Mouse (Mus musculus) forebrain, embryonic 14.5 days (tissue): ENCODE results near the gene Cpt1c. TPM values are rescaled to one million over a fixed set of nuclear protein-coding genes. Genes with fewer than 3 reads are reported as not detected.
A peak's percentile ranks its signal among the peaks of the same experiment; 100 is the strongest.

Experiments
- ATAC-seq: fragments of 200-750 bp; cut with Nextera tagmentation; 2 replicates; pipeline ENCODE4 v1.8.0; 2017; ENCODE audit warnings: mild to moderate bottlenecking, moderate library complexity
- DNase-seq: peaks from one replicate; pipeline ENCODE4 v3.0.0-alpha.2; 2015; ENCODE audit warnings: low spot score
- H3K27ac ChIP-seq: fragments of 300-500 bp; sonication (generic); 2 replicates; pipeline ENCODE4 v1.5.1; 2014; ENCODE audit warnings: low read depth, mild to moderate bottlenecking, control low read depth, low read length, moderate library complexity
- H3K27me3 ChIP-seq: fragments of 300-500 bp; sonication (generic); replicated peaks from 2 replicates; pipeline ENCODE4 v1.6.1; 2014; ENCODE audit warnings: low read length, control low read depth, mixed read lengths; ENCODE audit not compliant: control insufficient read depth, insufficient read depth
- H3K36me3 ChIP-seq: fragments of 300-500 bp; sonication (generic); 2 replicates; pipeline ENCODE4 v1.6.1; 2014; ENCODE audit warnings: low read length, control low read depth; ENCODE audit not compliant: control insufficient read depth, insufficient read depth
- H3K4me1 ChIP-seq: fragments of 300-500 bp; sonication (generic); 2 replicates; pipeline ENCODE4 v1.6.1; 2014; ENCODE audit warnings: antibody characterized with exemption, low read length, control low read depth; ENCODE audit not compliant: control insufficient read depth, insufficient read depth
- H3K4me2 ChIP-seq: fragments of 300-500 bp; sonication (generic); 2 replicates; pipeline ENCODE4 v1.6.1; 2014; ENCODE audit warnings: mild to moderate bottlenecking, control low read depth, low read length
- H3K4me3 ChIP-seq: fragments of 300-500 bp; sonication (generic); 2 replicates; pipeline ENCODE4 v1.5.1; 2014; ENCODE audit warnings: low read depth, low read length, control low read depth
- H3K9ac ChIP-seq: fragments of 300-500 bp; sonication (generic); 2 replicates; pipeline ENCODE4 v1.6.1; 2014; ENCODE audit warnings: mild to moderate bottlenecking, low read length, control low read depth, moderate library complexity
- H3K9me3 ChIP-seq: fragments of 300-500 bp; sonication (generic); replicated peaks from 2 replicates; pipeline ENCODE4 v1.6.1; 2016; ENCODE audit warnings: low read length, control low read depth, mixed read lengths; ENCODE audit not compliant: control insufficient read depth
- WGBS: fragments of 180-500 bp; shearing (Covaris S2); extraction: QIAGEN DNeasy Blood & Tissue Kit; methylation state at CpG from one replicate; pipeline ENCODE4 v1.1.7; 2014; 5-methylcytosine and 5-hydroxymethylcytosine counted together
- polyA plus RNA-seq: library from polyadenylated mRNA; unstranded; fragments of >200 nt; fragmentation: Nextera tagmentation; extraction: Ambion mirVana; gene quantifications from 2 replicates; pipeline ENCODE4 v1.2.1, GENCODE M21; 2014

Gene Cpt1c
- polyA plus RNA-seq, 1 experiment from 2014 or later: 37.3 TPM

DNA sequence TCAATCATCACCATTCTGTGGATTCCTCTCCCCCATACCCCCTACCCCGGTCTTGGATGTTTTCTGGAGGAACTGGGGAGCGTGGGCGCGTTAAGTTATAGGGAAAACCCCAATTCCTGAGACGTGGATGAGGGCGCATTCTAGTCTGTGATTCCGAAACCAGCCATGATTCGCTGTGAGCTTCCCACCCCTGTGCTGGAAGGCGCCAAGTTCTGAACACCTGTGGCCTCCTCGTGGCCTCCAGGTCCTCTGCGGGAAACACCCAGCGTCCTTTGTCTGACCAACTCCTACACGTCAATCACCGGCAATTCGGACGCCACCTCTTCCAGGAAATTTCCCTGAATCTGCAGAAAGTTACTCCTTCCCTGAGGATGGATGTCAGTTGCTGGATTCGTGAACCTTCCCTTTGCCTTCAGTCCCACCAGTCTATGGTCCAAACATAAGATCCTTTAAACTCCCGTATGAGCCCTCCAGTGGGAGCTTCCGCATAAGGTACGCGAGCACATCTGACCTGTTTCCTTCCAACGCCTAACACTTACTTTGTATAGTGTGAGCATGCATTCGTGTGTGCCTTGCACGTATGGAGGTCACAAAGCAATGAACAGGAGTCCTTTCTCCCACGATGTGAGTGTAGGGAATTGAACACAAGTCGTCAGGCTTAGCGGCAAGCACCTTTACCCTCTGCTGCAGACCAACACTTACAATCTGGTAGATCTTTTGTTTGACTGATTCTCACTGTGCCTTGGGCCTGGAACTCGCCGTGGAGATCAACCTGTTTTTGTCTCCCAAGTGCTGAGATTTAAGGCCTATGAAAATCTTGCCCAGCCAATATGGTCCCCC lies 12.4 kb upstream of the Cpt1c start:
- Histone ChIP-seq H3K4me3 (peak overlapping the region; percentile 82), H3K4me2 (peak overlapping the region; percentile 70), H3K9me3 (no peaks in the 10 kb centered on the region), H3K4me1 (peaks cover 26% of the 10 kb centered on the region), H3K9ac (peak overlapping the region; percentile 79), H3K27me3 (no peaks in the 10 kb centered on the region), H3K36me3 (peaks cover 33% of the 10 kb centered on the region), H3K27ac (peak overlapping the region; percentile 93)
- WGBS: under 1% methylated on average over 29 of the region's 29 CpGs
- ATAC-seq: peak; percentile 16
- DNase-seq: no peak

- no peaks in the 10 kb centered on the region for H3K27me3 ChIP-seq
- peak within 1 kb of the TSS; percentile 91 for H3K9ac ChIP-seq
- no peaks in the 10 kb centered on the region for H3K9me3 ChIP-seq
- DNase-seq (peak; percentile 100), ATAC-seq (peak; percentile 96)
- H3K4me1 ChIP-seq: peaks cover 26% of the 10 kb centered on the region
- peak within 1 kb of the TSS; percentile 94 for H3K27ac ChIP-seq
- peaks cover 37% of the 10 kb centered on the region for H3K36me3 ChIP-seq
- whole genome bisulfite sequencing: under 1% methylated on average over 42 of the region's 42 CpGs
- peak within 1 kb of the TSS; percentile 82 for H3K4me3 ChIP-seq
- peak within 1 kb of the TSS; percentile 70 for H3K4me2 ChIP-seq
These were observed 11.7 kb upstream of the Cpt1c start, which contains the start of gene Prmt1 for GRCm38 (mm10) chr7:44986192-44986878. TSS of gene Prmt1 (minus strand) at chr7:44986568.

DNA sequence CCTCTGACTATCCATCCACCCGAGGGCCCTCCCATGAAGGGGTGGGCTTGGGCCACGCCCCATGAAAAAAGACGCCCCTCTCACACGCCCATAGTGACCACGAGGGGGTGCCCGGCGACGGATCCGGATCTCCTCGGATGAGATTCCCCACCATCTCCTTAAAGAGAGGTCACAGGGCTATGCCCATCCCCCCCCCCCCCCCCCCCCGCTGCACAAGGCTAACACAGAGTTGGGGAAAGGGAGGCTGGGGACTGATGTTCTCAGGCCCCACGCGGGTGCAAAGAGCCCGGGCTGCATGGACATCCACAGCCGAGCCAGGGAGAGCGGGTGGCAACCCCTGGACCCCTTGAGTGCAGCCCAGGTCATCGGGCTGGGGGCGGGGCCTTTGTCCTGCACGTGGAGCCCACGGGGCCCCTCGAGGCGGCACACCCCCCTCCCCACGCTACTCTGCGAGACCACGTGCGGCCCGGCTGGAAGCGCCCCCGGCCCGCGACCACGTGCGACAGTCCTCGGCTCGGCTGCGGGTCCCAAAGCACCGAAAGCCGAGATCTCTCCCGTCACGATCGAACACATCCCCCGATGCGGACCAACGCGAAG lies 11.0 kb upstream of the Cpt1c start:
- DNase-seq (peak; percentile 69), ATAC-seq (peak; percentile 1)
- Histone ChIP-seq H3K4me1 (peaks cover 26% of the 10 kb centered on the region), H3K36me3 (peaks cover 37% of the 10 kb centered on the region), H3K4me2 (peak overlapping the region; percentile 68), H3K9ac (peak overlapping the region; percentile 91), H3K9me3 (no peaks in the 10 kb centered on the region), H3K27me3 (no peaks in the 10 kb centered on the region), H3K27ac (peak overlapping the region; percentile 94), H3K4me3 (peak overlapping the region; percentile 82)
- WGBS: under 1% methylated on average over 43 of the region's 45 CpGs

DNA sequence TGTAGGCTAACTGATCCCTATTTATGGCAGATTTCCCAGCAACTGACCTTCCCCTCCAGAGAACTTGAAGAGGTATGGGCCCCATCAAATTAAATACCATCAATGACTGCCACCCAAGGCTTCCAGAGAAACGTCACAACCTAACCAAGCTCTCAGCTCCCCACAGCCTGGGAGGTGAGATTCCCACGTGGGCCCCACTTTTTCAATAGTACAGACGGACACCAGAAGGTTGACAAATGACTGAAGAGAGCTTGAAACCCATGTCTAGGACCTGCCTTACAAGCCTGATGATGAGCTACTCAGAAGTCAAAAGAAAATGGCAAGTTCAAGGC lies 10.1 kb upstream of the Cpt1c start:
- 46% methylated on average over 3 of the region's 3 CpGs for WGBS
- Histone ChIP-seq H3K9ac (peak overlapping the region; percentile 91; the same call in 1 of the 2 replicates), H3K27ac (peak overlapping the region; percentile 39; the same call in 1 of the 2 replicates), H3K27me3 (no peaks in the 10 kb centered on the region), H3K36me3 (peaks cover 40% of the 10 kb centered on the region), H3K4me3 (peak overlapping the region; percentile 82), H3K4me2 (peak overlapping the region; percentile 68), H3K4me1 (peaks cover 26% of the 10 kb centered on the region), H3K9me3 (no peaks in the 10 kb centered on the region)
- no peak for ATAC-seq
- DNase-seq: no peak

DNA sequence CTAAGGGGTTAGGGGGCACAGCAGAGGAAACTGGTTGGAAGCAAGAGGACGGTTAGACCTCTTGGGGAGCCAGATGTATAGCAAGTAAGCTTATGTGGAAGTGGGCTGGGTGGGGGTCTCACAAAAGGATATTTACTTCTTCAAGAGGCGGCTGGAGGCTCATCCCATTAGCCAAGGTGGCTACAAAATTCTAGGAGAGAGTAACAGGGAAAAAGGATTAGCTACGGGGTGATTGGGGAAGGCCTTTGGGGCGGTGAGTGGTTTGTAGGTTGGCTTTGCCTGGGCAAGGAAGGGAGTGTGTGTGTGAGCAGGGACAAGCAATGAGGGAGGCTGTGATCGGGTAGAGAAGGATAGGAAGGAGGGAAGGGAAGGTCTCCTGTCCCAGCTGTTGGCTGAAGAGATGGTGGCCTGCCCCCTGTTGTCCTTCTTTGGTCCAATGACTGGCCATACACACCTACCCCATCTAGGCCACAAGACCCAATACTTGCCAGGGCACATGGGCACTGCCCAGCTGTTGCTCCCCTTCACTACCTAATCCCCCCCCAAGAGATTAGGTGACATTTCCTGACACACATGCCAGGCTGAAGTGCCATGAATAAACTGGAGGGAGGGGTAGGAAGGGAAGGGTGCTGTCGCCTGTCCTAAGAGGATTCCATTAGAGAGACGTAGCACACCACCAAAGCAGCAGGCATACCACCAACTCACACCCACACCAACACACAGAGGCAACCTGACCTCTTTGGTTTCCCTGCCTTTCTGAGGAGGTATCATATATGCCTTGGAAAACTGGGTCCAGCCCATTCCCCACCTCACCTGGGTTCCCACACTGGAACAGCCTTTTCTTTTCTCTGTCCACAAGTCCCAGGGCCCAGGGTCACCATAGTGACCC lies 9.5 kb upstream of the Cpt1c start:
- Histone ChIP-seq H3K9me3 (no peaks in the 10 kb centered on the region), H3K9ac (peak overlapping the region; percentile 91; the same call in 1 of the 2 replicates), H3K4me3 (peak overlapping the region; percentile 82), H3K27ac (no peak overlapping the region), H3K36me3 (peaks cover 44% of the 10 kb centered on the region), H3K4me1 (peaks cover 26% of the 10 kb centered on the region), H3K27me3 (no peaks in the 10 kb centered on the region), H3K4me2 (peak overlapping the region; percentile 68)
- ATAC-seq: no peak
- WGBS: 79% methylated on average over 6 of the region's 7 CpGs
- no peak for DNase-seq

DNA sequence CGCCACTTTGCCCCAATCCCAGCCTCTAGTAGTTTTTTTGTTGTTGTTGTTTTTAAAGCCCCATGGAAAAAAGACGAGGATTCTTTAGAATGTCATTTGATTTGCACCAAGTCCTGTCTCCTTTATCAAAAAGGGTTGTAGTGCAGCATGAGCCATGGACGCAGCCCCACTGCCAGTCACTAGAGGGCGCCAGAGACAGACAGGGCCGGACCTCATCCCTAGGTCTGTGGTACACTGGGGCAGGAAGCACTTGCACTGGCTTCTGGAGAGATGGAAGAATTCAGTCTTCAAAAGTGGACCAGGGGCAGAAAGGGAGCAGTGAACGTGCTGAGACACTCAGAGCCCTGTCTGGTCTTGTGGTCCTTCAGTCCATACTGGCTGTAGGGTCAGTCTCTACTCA lies 8.4 kb upstream of the Cpt1c start:
- Histone ChIP-seq H3K4me1 (peaks cover 18% of the 10 kb centered on the region), H3K9ac (no peak overlapping the region), H3K36me3 (peaks cover 53% of the 10 kb centered on the region), H3K27me3 (no peaks in the 10 kb centered on the region), H3K4me3 (no peak overlapping the region), H3K4me2 (no peak overlapping the region), H3K9me3 (no peaks in the 10 kb centered on the region), H3K27ac (no peak overlapping the region)
- DNase-seq (peak; percentile 77), ATAC-seq (no peak)
- WGBS: 34% methylated on average over 6 of the region's 6 CpGs

- Histone ChIP-seq H3K27me3 (no peaks in the 10 kb centered on the region), H3K4me2 (no peak overlapping the region), H3K9ac (no peak overlapping the region), H3K9me3 (no peaks in the 10 kb centered on the region), H3K4me3 (no peak overlapping the region), H3K4me1 (peaks cover 13% of the 10 kb centered on the region), H3K27ac (no peak overlapping the region), H3K36me3 (peaks cover 69% of the 10 kb centered on the region)
- ATAC-seq: no peak
- 94% methylated on average over 8 of the region's 8 CpGs for WGBS
- no peak for DNase-seq
These were observed 6.9 kb upstream of the Cpt1c start for GRCm38 (mm10) chr7:44981539-44981938.

DNA sequence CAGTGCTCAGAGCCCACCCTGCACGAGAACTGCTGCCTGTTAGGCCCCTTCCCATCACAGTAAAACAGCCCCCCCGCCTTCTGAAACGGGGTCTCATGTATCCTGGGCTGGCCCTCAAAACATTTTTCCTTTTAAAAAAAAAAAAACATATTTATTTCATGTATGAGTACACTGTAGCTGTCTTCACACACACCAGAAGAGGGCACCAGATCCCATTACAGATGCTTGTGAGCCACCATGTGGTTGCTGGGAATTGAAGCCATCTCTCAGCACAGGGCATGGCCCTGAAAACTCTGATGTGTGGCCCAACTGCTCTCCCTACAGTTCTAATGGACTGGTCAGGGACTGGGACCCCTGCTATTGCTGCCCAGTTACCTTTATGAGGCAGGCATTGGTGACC lies 3.6 kb upstream of the Cpt1c start:
- Histone ChIP-seq H3K36me3 (peaks cover 77% of the 10 kb centered on the region), H3K9ac (no peak overlapping the region), H3K4me1 (peaks cover 9% of the 10 kb centered on the region), H3K4me2 (no peak overlapping the region), H3K27ac (no peak overlapping the region), H3K9me3 (no peaks in the 10 kb centered on the region), H3K4me3 (no peak overlapping the region), H3K27me3 (no peaks in the 10 kb centered on the region)
- ATAC-seq (no peak), DNase-seq (no peak)
- 98% methylated on average over 3 of the region's 3 CpGs for WGBS
